Mouse (Mus musculus) ES-E14 (cell line): ENCODE results near the gene Serpinf2.

Experiments
- CHD2 ChIP-seq: IDR thresholded peaks from 2 replicates; pipeline ENCODE4 v1.6.1; 2014; ENCODE audit warnings: mild to moderate bottlenecking, low read depth, low read length, inconsistent platforms
- MAFK ChIP-seq: IDR thresholded peaks from 2 replicates; pipeline ENCODE4 v1.6.1; 2014; ENCODE audit warnings: mild to moderate bottlenecking, low read depth, low read length, inconsistent platforms; ENCODE audit not compliant: insufficient read depth
- ZNF384 ChIP-seq: IDR thresholded peaks from 2 replicates; pipeline ENCODE4 v1.6.1; 2012; ENCODE audit warnings: low read depth, low read length, inconsistent platforms

- TF ChIP-seq MAFK (no peak), ZNF384 (no peak), CHD2 (no peak)
These were observed 19.4 kb downstream of the Serpinf2 start for GRCm38 (mm10) chr11:75420037-75420436.
